Mouse (Mus musculus) gastrocnemius, adult 18-20 months (tissue): ENCODE measurements around the gene Tbrg1. TPM values are rescaled to one million over a fixed set of nuclear protein-coding genes. Genes with fewer than 3 reads are reported as not detected.

Experiments used
- DNase-seq: peaks from one replicate; pipeline ENCODE4 v3.0.0; 2021; ENCODE audit warnings: low spot score
- long read RNA-seq, 2 experiments: library from polyadenylated mRNA; stranded (forward); transcript quantifications; one replicate each; pipeline ENCODE4 v2.0.0; 2021
- total RNA-seq, 2 experiments: library from RNA; stranded (reverse); gene quantifications; 2 replicates each; pipeline ENCODE4 v1.2.3; 2021

Tbrg1 gene
- total RNA-seq = 10 to 100 TPM; 30.6 to 33.3 TPM
- long read RNA-seq, experiment 1, transcript Tbrg1-201 (9 exons, 1,984 nt) = major isoform, 44 of 47 reads
- long read RNA-seq, experiment 1, partial matches to known transcripts = 2 of 47 reads
- long read RNA-seq, experiment 1, other reads (novel, unspliced or antisense) = 0 of 47 reads
- long read RNA-seq, experiment 2, transcript Tbrg1-201 (9 exons, 1,984 nt) = major isoform, 47 of 50 reads
- long read RNA-seq, experiment 2, partial matches to known transcripts = 2 of 50 reads
- long read RNA-seq, experiment 2, other reads (novel, unspliced or antisense) = 1 of 50 reads

DNA sequence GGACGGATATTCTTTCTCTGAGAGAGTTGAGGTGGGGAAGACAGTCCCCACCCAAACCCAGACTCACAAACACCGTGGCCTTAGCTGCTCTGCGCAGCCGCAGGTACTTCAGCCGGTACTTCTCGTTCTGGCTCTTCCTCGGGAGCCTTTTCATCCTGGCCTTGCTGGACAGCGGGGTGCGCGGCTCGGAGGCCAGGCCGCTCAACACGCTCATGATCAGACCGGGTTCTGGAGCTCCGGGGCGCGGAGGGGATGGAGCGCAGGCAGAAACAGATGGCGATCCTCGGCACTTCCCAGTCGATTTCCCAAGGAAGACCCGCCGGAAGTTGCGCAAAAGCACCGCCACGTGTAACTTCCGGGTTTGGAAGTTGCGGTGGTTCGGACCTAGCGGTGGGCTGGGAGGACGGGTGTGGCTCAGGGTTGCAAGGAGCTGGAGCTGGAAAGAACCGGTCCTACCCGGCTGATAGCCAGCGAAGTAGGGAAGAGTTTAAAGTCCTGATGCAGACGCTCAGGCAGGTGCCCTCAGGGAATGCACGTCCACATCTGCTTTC is at the start of gene Tbrg1:
TSS of gene Tbrg1 (minus strand) at position 382 of the 551 bp plus-strand sequence.
- peak; percentile 83 for DNase-seq

DNA sequence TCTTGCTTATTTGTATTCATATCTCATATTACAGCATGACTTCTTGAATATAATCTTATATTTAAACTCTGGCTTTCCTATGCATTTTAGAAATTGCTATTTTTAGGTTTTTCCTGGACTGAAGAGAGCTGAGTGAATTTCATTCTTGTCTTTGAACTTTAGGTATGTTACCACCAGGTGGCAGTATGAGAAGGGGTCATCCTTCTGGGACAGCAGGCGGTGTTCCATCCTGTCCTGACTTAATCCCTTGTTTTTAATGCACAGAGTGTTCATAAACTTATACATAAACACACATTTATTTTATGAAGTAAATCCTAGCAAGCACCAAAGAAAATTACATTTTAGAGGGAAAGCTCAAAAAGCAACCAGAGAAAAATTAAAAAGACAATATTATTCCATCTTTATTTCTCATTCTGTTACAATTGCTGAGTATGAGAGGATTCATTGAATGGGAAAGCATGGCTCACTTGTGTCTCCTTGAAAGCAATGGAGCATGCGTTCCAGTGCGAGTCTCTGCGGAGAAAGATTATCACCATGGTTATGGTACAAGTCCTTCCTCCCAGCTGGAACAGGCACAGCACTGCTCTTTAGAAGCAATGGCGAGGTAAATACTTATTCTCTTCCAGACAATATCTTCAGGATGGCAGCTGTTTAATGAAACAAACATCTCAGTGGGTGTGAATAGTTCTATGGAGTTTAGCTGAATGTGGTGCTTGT is 33.0 kb upstream of the Tbrg1 start:
- no peak for DNase-seq

DNA sequence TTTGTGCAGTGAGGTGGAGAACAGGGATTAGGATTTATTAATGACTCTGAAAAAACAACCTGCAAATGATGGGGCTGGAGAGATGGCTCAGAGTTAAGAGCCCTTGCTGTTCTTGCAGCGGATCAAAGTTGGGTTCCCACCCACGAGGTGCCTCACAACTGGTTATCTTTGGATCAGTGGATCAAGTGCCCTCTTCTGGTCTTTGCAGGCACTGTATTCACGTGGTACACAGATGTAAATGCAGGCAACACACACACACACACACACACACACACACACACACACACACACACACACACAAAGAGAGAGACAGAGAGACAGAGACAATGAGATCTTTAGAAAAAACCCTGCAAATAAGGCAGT is 30.8 kb upstream of the Tbrg1 start:
- DNase-seq = no peak

DNA sequence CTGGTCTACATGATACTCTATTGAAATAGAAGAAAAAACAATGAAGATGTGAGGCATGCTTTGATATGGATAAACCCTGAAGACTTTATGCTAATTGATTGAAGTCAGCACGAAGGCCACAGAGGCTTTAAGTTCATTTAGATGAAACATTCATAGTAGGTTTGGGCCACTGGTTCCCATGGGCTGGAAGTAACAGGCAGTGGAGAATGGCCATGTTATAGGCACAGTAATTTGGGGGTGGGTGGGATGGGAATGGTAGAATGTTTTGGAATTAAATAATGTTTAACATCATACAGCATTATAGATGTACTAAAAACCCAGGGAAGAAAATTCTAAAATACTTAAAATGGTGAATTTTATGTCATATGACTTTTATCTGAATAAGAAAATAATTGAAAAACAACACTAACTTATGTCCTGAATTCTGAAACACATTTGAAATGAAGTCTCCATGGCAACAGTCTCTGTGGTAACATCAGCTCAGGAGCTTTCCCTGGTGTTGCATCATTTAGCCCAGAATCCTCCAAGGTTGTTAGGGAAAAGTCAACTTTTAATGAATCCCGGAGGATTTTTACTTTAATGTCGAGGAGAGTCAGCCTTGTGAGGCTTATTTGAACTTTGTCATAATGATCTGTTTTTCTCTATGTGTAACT is 30.3 kb upstream of the Tbrg1 start:
- DNase-seq = no peak

DNA sequence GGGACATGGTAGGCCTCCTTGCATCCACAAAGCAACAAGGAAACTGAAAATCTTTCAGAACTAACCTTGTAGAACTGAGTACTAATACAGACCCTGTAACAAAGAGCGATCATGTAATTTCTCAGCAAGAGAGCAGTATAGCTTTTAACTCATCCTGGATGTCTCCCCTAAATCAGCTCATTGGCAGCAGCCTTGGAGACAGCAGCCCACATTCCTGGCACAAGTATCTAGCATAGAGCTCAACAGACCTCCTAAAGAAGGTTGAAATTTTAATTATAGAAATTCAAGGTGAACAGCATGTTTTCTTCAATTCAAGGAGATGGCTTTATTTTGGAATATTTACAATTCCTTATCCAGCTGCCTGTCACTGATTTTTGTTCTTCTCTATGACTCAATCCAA is 24.0 kb upstream of the Tbrg1 start:
- no peak for DNase-seq

DNA sequence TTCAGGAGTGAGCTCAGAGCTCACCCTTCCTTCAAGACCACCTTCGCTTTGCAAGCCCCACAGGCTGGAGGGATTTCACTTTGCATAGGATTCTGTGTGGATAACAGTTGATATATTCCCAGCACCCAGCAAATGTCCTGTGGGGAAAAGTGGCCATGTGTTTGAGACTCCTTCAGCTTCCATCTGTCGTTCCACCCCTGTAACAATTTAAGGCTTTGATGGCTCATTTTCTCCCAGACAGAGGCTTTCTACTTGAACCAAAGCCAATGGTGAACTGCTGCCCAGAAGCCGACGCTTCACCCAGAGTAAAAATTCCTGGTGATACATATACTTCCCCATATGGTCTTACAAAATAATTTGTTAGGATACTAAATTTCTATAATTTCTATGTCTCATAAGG is 18.2 kb upstream of the Tbrg1 start:
- DNase-seq = no peak

DNA sequence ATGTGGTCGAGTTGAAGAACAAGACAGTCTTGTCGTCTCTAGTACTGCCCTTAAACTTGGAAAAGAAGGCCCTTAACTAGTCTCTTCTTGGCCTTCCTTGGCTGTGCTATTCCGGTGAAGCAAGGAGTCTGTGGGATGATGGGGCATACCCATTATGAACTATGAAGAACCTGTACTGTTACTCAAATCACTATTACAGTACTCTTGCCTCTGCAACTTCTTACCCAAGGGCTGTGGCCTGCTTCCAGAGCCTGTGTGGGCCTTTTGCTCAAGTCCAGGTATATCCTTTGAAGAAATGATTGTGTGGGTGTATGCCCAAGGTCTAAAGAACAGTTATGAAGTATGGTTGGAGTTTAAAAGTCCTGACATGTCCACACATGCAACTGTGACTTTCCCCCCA is 13.1 kb upstream of the Tbrg1 start:
- DNase-seq = no peak

DNA sequence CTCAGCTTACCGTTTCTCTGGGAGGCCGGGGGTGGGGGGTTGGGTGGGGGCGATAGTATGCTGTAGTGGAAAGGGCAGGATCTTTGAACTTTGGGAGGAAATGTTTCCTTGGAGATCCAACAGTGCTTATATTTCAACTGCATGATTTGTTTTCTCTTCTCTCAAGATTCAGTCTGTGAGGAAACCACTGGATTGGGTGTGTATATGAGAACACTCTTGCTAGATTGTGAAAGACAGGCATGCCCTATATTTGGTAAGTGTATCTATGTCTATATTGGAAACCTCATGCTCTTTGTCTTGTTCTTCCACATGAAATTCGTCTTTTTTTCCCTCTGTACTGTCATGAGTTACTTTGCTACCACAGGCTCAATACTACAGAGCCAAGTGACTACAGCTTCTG is 12.6 kb upstream of the Tbrg1 start:
- no peak for DNase-seq

DNA sequence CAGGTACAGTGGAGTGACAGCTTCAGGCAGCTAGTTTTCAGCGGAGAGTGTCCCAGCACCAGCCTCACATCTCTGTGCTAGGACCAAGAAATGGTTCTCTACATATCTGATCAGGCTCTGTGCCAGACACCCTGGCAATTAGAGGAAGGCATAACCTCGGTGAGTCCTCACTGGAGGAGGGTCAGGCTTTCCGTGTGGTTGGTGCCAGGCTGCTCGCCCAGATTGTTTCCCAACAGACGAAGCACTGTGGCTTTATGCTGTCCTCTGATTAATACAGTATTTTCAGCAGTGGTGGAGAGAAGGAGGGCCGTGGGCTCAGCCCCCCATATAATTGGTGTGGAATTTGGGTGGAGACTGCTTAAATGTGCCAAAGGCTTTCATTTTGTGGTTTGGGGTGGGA is 12.0 kb upstream of the Tbrg1 start, which contains the start of gene Panx3:
TSS of gene Panx3 (minus strand) at position 121 of the 400 bp plus-strand sequence.
- no peak for DNase-seq

DNA sequence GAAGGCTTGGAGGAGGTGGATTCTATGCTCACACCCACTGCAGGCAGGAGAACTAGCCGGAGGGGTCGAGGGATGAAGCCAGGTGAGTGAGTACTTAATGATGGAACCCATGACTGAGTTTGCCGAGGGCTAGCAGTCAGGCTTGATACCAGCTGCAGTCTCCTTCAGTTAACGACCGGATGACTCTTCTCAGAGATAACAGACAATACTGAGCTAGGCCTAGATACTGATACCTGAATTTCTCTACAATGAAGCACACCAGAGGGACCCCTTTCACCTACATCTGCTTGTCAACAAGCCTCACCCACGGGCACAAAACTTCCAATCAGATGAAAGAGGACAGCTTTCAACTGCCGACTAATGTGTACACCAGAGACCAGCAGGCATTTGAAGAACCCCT is 8.9 kb upstream of the Tbrg1 start:
- DNase-seq = no peak

DNA sequence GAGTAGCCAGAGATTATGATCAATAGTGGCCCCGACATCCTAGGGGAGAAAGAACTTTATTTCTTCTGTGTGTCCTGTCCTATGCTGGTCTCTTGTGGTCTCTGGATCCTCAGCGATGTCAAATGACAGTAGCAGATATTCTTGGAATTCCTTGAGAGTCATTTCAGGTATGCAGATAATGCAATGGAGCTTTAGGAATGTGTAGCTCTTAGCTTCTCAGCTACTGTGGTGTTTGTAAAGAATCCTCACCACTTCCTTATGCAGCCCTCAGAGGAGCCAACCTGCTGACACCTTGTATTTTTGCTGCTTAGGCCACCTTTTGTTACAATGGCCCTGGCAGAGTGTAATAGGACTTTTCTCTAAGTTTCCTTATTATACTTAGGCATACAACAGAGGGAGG is 7.5 kb upstream of the Tbrg1 start:
- DNase-seq = no peak

DNA sequence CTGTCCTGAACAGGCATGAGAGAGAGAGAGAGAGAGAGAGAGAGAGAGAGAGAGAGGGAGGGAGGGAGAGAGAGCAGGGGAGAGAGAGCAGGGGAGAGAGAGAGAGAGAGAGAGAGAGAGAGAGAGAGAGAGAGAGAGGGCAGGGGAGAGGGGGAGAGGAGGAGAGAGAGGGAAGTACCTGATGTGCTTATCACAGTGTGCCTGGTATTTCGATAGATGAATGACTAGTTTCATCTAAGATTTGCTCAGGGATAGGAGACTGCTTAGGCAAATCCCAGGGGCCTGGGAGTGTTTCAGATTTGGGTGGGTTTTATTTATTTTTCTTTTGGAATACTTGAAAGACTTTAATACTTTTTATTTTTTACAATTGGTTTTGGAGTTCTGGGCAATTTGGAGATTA is 6.1 kb upstream of the Tbrg1 start:
- DNase-seq = no peak

DNA sequence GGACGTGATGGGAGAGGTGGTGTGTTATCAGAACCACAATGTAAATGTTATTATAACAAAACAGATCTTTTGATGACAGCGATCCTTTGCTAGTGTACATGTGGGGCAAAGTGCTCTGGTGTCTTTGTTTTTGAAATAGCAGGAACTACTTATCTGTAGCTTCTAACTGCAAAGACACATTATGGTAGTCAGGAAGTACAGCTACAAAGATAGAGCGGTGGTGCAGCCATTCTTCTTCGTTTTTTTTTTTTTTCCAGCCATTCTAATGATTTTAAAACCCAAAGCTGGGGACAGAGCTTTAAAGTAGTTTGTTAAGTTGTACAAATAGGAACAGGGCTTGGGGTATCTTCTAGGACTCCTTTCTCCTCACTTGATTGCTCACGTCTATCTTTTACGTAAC is 2.3 kb upstream of the Tbrg1 start:
- no peak for DNase-seq

DNA sequence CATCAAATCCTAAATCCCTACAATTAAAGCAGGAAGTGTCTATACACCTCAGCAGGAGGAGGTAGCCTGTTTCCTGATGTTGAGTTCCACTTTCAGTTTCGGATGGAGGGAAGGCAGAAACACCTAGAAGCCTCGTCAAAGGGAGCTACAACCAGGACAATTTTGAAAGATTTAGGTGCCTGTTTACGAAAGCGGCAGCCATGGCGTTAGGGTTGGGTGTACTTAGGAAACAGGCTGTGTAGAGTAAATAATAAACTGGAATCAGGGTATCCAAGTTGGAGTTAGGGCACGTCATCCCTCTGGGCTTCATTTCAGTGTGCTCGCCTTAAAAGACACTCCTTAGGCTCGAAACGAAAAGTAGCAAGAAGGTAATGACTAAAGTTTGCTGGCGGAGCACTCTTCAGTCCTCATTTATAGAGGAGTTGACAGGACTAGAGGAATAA is 652 bp downstream of the Tbrg1 start:
- no peak for DNase-seq

DNA sequence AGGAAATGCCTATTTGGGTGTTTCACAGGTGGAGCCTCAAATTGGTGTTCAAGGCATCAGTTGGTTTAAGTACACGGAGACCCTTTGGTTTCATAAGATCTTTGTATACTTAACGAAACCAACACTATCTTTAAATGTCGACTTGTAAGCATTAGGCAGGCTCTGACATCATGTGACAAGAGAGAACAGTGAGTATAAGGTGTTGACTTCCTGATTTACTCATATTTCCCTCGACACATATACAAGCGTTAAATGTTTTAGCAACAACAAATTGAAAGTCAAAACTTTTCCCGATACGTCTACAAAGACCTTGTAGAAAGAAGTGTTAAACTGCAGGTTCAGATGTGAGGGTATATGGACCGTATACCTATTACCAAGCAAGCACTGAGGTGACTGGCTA is 1.2 kb downstream of the Tbrg1 start:
- DNase-seq = no peak

DNA sequence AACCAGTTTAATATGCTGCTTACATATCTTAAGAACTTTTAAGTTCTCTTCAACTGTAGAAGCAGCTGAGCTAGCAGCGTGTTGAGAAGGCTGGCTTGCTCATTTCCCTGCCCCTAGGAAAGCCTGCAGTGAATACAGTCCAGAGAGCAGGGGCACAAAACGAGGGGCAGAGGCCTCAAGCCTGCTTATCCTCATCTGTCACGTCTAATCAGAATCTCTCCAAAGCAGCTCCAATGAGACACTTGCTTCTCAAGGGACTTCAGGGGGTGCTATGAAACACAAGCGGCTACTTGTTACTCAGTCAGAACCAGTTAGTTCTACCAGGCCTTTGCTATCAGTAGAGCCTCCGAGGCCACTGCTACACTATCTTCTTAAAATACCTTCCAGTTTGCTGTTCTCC is 3.3 kb downstream of the Tbrg1 start:
- no peak for DNase-seq

DNA sequence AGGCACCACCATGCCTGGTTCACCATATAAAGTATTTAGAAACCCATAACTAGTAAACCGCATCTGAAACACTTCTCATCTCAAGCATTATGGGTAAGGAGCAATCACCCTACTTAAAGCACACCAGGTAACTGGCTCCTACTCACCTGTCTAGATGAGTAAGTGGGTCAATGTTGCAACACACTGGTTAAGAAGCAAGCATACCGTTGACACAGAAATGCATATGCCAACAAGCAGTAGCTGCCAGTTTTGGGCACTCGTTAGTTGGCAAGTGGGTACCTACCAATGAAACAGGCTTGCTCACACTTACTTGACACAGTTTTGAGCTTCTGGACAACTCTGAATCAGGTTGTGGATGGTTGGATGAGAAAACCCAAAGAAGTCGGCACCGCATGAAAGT is 6.5 kb downstream of the Tbrg1 start:
- no peak for DNase-seq

DNA sequence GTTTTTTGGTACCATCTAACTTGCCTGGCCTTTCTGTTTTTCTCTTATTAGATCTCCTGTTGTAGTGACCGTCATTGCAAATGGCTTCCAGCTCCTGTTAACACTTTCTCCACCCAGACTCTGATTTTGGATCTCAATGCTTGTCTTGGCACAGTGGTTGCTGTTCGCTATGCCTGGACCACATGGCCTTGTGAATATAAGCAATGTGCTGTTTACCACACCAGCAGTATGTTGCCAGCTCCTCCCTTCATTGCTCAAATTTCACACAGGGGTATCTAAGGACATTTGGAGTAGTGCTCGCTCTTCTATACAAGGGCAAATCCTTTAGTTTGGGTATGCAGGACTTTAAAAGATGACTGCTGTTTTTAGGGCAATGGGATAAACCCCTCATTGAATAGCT is 10.9 kb downstream of the Tbrg1 start:
- DNase-seq = no peak

DNA sequence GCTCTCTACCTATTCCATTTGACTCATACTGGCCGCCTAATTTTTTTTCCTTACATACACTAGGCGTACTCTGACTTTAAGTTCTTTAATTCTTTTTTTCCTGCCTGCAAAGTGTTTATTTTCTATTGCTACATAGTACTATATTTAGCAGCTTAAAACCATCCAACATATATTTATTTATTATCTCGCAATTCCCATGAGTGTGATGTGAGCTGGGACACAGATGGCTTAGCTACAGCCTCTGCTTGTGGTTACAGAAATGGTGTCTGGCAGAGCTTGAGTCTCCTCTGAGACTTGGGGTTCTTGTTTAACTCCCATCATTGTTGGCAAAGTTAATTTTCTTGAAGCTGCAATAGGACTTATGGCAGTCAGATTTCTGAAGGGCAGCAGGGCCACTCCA is 18.4 kb downstream of the Tbrg1 start:
- DNase-seq = no peak

DNA sequence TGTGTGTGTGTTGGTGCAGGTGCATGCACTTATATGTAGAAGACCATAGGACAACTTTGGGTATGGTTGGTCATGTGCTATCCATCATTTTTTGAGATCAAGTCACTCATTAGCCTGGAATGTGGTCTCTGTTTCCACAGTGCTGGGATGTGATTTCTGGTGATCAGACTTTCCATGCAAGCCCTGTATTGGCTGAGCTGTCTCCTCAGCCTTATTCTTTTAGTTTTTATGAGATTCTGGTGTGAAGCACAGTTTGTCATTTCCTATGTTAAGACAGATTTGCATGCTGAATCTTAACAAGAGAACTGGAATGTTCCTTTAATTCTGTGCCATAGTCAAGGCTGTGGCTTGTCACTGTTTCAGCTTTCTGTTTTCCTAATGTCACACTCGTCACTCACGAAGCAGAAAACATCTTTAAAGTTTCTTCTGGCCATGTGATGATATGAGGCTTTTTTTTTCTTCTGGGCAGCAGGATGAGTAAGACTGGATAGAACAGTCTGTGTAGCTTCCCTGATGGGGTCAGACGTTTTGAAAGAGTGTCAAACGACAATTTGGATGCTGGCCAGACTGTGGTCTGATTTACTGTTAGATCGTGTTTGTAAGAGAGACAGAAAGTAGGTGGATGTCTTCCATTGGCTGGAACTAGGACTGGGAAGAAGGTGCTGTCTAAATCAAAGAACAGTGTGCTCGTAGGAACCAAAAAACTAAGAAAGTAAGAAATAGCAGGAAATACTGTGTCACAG is 20.1 kb downstream of the Tbrg1 start:
- DNase-seq = no peak

DNA sequence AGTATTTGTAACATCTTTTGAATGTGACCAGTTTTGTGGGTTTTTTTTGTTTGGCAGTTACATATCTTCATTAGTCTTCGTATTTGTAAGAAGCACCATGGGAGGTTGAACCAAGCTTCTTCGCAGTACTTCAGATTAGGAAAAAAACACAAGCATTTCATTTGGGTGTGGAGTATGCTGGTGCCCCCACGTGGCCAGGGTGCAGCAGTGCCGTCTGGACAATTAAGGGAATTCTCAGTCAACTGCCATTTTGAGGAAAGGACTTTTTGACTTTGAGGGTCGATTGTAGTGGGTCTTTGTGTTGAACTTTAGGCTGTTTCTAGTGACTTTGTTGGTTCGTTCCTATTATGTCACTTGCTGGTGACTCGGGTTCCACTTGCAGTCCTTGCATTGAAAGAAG is 20.8 kb downstream of the Tbrg1 start:
- DNase-seq = peak; percentile 27

DNA sequence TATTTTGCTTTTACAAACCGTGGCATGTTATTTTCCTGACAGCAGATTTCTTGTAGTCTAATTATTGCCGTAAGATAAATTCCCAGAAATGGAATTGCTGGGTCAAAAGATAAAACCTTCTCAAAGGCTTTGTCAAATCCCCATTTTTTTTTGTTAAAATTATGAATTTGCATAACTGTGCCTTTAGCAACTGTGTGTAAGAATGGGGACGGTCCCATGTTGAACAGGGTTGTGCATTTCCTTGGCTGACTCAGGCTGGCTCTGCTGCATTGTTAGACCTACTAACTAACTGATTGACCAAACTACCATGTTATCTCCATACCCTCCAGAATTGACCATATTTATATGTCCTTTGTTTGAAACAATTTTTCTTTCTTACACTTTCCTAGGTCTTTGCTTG is 22.8 kb downstream of the Tbrg1 start:
- no peak for DNase-seq
